Mouse (Mus musculus) kidney, adult 11 months (tissue): ENCODE measurements around the gene Ift122.

Experiments
- DNase-seq: peaks from one replicate; pipeline ENCODE4 v3.0.0; 2022

The Ift122 gene

GRCm38 (mm10) chr6:115892363-115892762 is 39.1 kb downstream of the Ift122 start:
- DNase-seq, result no peak

GRCm38 (mm10) chr6:115896346-115896745 is 43.1 kb downstream of the Ift122 start:
- no peak for DNase-seq

GRCm38 (mm10) chr6:115897117-115897516 is 43.8 kb downstream of the Ift122 start:
- no peak for DNase-seq

GRCm38 (mm10) chr6:115897926-115898520 is 44.8 kb downstream of the Ift122 start:
- DNase-seq, result no peak

GRCm38 (mm10) chr6:115901062-115901461 is 47.8 kb downstream of the Ift122 start:
- peak; percentile 66 for DNase-seq

- DNase-seq, result peak; percentile 74
These were observed 48.2 kb downstream of the Ift122 start for GRCm38 (mm10) chr6:115901489-115901931.

- no peak for DNase-seq
These were observed 49.3 kb downstream of the Ift122 start for GRCm38 (mm10) chr6:115902545-115902944.

GRCm38 (mm10) chr6:115905568-115905967 is 52.3 kb downstream of the Ift122 start:
- no peak for DNase-seq

GRCm38 (mm10) chr6:115906455-115906854 is 53.2 kb downstream of the Ift122 start:
- DNase-seq, result no peak

GRCm38 (mm10) chr6:115906871-115907270 is 53.6 kb downstream of the Ift122 start:
- DNase-seq, result no peak

- DNase-seq, result no peak
These were observed 55.2 kb downstream of the Ift122 start for GRCm38 (mm10) chr6:115908421-115908982.

- DNase-seq, result no peak
These were observed 55.8 kb downstream of the Ift122 start for GRCm38 (mm10) chr6:115909052-115909451.

- DNase-seq, result peak; percentile 83
These were observed 56.7 kb downstream of the Ift122 start for GRCm38 (mm10) chr6:115909940-115910339.

- DNase-seq, result peak; percentile 34
These were observed 58.5 kb downstream of the Ift122 start for GRCm38 (mm10) chr6:115911763-115912162.

GRCm38 (mm10) chr6:115913482-115913881 is 60.2 kb downstream of the Ift122 start:
- DNase-seq, result no peak

GRCm38 (mm10) chr6:115914511-115915202 is 61.4 kb downstream of the Ift122 start:
- no peak for DNase-seq

- DNase-seq, result no peak
These were observed 62.6 kb downstream of the Ift122 start for GRCm38 (mm10) chr6:115915601-115916445.

- DNase-seq, result no peak
These were observed 63.3 kb downstream of the Ift122 start for GRCm38 (mm10) chr6:115916611-115917010.

GRCm38 (mm10) chr6:115918615-115919014 is 65.3 kb downstream of the Ift122 start:
- DNase-seq, result no peak

- no peak for DNase-seq
These were observed 66.6 kb downstream of the Ift122 start for GRCm38 (mm10) chr6:115919876-115920275.

- DNase-seq, result no peak
These were observed 71.6 kb downstream of the Ift122 start for GRCm38 (mm10) chr6:115924829-115925228.

GRCm38 (mm10) chr6:115926416-115926815 is 73.1 kb downstream of the Ift122 start:
- no peak for DNase-seq
